Mouse (Mus musculus): ENCODE data around the gene Il6st. TPM values are rescaled to one million over a fixed set of nuclear protein-coding genes. Genes with fewer than 3 reads are reported as not detected.

The Il6st gene
- polyA plus RNA-seq, 1 experiment from 2014 or later, result 21.3 TPM

Other genes starting within 250 kb of the Il6st start
- gene Ankrd55, start 175.6 kb upstream of the Il6st start, polyA plus RNA-seq (2016; fragmentation: Nextera tagmentation; extraction: Ambion mirVana), result 0.23 and 0.46 TPM in 2 replicates
- gene Il31ra, start 130.3 kb downstream of the Il6st start, polyA plus RNA-seq (2016; fragmentation: Nextera tagmentation; extraction: Ambion mirVana), result 0.14 and 0.25 TPM in 2 replicates
- 0.29 and 0.33 TPM in 2 replicates for gene Ddx4, start 188.4 kb downstream of the Il6st start, polyA plus RNA-seq (2016; fragmentation: Nextera tagmentation; extraction: Ambion mirVana)
- 9.6 and 12.8 TPM in 2 replicates for gene Slc38a9, start 196.7 kb downstream of the Il6st start, polyA plus RNA-seq (2016; fragmentation: Nextera tagmentation; extraction: Ambion mirVana)

Measured in limb, embryonic 10.5 days (tissue).